Mouse (Mus musculus): ENCODE measurements around the gene Tmem95. TPM values are rescaled to one million over a fixed set of nuclear protein-coding genes. Genes with fewer than 3 reads are reported as not detected.

The Tmem95 gene
- polyA plus RNA-seq, 1 experiment: not detected

GRCm38 (mm10) chr11:69850754-69851153 is 27.1 kb downstream of the Tmem95 start:
- DNase-seq (ENCODE audit: extremely low spot score in 1 of 2, low spot score in 1 of 2): no peak

- DNase-seq (ENCODE audit: extremely low spot score in 1 of 2, low spot score in 1 of 2): no peak
Measured at GRCm38 (mm10) chr11:69849884-69850283, 27.9 kb downstream of the Tmem95 start.

- DNase-seq (ENCODE audit: extremely low spot score in 1 of 2, low spot score in 1 of 2): no peak
Measured at GRCm38 (mm10) chr11:69849128-69849527, 28.7 kb downstream of the Tmem95 start.

DNA sequence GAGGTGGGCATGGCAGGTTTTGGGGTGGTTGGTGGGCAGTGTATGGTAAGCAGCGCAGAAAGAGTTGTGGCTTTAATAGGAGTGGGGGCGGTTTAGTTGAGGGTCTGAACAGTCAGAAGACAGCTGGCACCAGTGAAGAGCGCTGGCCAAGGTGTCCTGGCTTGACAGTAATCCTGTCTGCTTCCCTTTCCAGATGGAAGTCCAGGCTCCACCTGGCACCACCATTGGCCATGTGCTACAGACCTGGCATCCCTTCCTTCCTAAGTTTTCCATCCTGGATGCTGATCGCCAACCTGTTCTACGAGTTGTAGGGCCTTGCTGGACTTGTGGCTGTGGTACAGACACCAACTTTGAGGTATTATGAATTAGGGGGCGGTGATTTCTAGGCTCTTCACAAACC is 29.8 kb downstream of the Tmem95 start:
- no peak for DNase-seq (ENCODE audit: extremely low spot score in 1 of 2, low spot score in 1 of 2)

DNA sequence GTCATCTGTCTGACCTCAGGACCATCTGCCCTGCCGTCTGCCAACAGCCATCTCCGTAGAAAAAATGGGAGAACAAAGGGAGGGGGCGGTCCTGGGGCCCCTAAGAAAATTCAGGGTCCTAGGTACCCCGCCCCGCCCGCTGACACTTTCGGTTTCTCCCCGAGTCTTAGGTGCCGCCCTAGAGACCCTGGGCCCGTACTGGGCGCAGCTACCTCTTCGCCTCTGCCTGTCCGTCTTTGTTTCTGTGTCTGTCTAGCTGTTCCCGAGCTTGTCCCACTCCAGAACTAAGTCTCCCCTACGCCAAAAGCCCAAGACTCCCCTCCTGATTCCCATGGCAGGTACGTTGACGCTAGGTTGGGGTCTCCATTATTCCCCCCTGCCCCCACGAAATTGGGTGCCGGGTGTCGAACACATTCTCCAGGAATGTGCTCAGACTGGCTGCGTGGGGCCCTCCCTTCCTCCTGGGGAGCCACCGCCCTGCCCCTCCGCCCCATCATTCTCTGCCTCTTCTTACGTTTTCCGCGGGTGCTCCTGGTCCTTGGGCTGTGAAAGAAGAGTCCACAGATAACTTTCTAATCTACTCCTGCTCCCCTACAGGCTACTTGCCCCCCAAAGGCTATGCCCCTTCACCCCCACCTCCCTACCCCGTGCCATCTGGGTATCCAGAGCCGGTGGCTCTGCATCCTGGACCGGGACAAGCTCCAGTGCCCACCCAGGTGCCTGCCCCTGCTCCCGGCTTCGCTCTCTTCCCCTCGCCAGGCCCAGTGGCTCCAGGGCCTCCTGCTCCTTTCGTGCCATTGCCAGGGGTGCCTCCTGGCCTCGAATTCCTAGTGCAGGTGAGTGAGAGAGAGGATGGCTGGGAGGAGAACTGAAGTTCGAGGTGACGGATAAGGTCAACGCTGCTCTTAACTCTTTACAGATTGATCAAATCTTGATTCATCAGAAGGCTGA is 30.8 kb downstream of the Tmem95 start:
- no peak for DNase-seq (ENCODE audit: extremely low spot score in 1 of 2, low spot score in 1 of 2)

- peak; percentile 71 to 82 for DNase-seq (ENCODE audit: extremely low spot score in 1 of 2, low spot score in 1 of 2)
Measured at GRCm38 (mm10) chr11:69846198-69846680, 31.6 kb downstream of the Tmem95 start, which contains the start of gene Plscr3. Gene Plscr3 (plus strand): TSS chr11:69846376.

DNA sequence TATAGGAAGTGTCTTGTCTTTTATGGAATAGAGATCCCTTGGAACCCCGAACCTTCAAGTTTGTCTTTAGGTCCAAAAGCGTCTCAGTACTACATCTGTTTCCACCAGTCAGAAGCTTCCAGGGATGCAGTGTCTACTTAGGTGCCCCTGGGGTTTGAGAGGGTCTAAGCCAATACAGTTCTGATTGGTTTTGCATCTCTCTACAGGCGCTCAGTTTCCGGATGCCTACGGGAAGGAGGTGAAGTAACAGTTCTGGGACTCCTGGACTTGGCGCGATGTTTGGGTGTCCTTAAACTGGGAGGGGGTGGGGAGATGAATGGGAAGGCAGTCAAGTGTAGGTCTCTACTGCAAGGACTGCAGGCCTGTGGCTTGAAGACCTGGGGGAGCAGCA is 39.1 kb downstream of the Tmem95 start:
- peak in 1 of 2 experiments; percentile 37 for DNase-seq (ENCODE audit: extremely low spot score in 1 of 2, low spot score in 1 of 2)

GRCm38 (mm10) chr11:69837952-69838713 is 39.7 kb downstream of the Tmem95 start, which contains the start of gene Tmem256:
Gene Tmem256 (plus strand): TSS chr11:69838514.
- peak; percentile 98 to 99 for DNase-seq (ENCODE audit: extremely low spot score in 1 of 2, low spot score in 1 of 2)

DNA sequence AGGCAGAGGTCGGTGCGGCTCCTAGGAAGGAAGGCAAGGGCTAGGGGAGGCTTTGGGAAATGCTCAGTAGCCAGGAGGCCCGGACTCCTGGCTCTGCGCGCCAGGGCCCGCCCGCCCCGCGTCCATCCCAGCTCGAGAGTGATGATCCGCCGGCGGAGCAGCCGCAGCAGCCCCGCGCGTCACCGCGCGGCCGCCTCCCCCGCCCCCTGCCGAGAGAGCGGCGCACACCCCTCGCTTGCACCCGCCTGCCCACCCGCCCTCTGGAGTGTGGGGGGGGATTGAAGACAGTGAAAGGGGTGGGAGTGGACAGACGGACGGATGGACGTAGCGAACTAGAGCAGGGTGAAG is 40.2 kb downstream of the Tmem95 start, which contains the start of gene Nlgn2:
Gene Nlgn2, minus strand, starts transcription at position 181 of the 348 bp plus-strand sequence.
- no peak for DNase-seq (ENCODE audit: extremely low spot score in 1 of 2, low spot score in 1 of 2)

DNA sequence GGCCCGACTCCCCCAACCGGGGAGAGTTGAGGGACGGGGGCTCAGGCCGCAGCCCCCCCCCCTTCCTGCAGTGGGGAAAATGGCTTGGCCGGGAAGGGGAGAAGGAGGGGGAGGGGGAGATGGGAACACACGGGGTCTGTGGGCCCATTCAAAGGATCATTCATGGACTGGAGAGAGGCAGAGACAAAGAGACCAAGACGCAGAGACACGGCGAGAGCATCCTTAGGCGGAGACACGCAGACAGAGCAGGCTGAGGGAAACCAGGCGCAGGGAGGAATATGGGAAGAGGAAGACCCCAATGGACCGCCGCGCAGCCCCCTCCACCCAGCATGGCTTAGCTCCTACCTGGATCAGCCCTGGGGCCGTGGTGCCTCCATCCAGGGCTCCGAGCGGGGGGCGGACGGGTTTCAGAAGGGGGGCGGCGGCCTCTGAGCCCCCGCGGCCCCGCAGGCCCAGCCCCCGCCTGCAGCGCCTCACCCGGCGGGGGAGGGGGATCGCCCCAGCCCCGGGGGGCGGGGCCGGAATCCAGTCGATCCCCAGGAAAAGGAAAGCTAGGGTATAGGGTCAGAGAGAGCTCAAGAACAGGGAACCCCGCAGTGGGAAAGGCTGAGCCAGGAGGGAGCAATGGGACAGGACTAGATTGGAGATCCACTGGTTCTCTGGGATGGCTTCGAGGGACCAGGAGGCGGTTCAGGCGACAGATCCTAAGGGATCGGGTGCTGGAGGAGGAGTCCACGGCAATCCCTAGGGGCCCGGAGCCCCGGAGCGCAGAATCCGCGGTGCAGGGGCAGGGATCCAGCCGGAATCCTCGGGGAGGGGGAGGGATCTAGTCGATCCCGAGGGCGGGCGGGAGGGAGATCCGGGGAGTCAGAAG is 40.9 kb downstream of the Tmem95 start:
- DNase-seq (ENCODE audit: extremely low spot score in 1 of 2, low spot score in 1 of 2): peak in 1 of 2 experiments; percentile 41

GRCm38 (mm10) chr11:69835966-69836335 is 41.9 kb downstream of the Tmem95 start:
- no peak for DNase-seq (ENCODE audit: extremely low spot score in 1 of 2, low spot score in 1 of 2)

GRCm38 (mm10) chr11:69835326-69835965 is 42.4 kb downstream of the Tmem95 start:
- no peak for DNase-seq (ENCODE audit: extremely low spot score in 1 of 2, low spot score in 1 of 2)

DNA sequence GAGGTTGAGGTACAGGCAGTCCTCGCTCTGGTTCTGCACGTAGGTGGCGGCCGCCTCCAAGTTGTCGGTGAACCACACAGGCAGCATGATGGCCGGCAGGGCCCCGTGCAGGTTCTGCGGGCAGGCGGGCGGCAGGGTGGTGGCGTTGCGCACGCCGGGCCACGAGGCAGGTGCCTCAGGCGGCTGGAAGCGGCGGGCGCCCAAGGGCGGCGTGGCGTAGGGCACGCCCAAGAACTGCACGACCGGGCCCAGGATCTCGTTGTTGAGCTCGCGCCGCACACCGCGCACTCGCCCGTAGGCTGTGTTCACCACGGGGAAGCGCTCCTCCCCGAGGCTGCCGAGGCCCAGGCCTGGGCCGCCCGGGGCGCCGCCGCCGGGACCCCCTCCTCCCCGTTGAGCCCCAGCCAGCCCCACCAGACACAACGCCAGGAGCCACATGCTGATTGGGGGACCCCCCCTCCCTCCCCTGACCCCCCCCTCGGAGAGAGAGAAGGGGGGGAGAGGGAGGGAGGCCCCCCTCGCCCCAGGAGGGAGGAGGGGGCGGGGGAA is 43.7 kb downstream of the Tmem95 start:
- no peak for DNase-seq (ENCODE audit: extremely low spot score in 1 of 2, low spot score in 1 of 2)

GRCm38 (mm10) chr11:69833554-69833953 is 44.3 kb downstream of the Tmem95 start:
- DNase-seq (ENCODE audit: extremely low spot score in 1 of 2, low spot score in 1 of 2): no peak

GRCm38 (mm10) chr11:69828832-69829231 is 49.0 kb downstream of the Tmem95 start:
- no peak for DNase-seq (ENCODE audit: extremely low spot score in 1 of 2, low spot score in 1 of 2)
